Mouse (Mus musculus) megakaryocyte, embryonic 14.5 days (primary cell): ENCODE measurements around the gene Rbms1.

Experiments
- FLI1 ChIP-seq: IDR thresholded peaks from 2 replicates; pipeline ENCODE4 v1.6.1; 2012; ENCODE audit warnings: low read length, inconsistent platforms, mixed read lengths
- GATA1 ChIP-seq: IDR thresholded peaks from 3 replicates; pipeline ENCODE4 v1.6.1; 2012; ENCODE audit warnings: mixed read lengths, low read length, inconsistent platforms, borderline replicate concordance

- TF ChIP-seq GATA1 (no peak), FLI1 (no peak)
Measured at GRCm38 (mm10) chr2:60773592-60773991, 189.4 kb downstream of the Rbms1 start.
